Mouse (Mus musculus) induced T-regulatory cell, adult 2 months (primary cell): ENCODE measurements at regions not wholly inside any gene's neighbourhood (a gene's known extent, or its start where the extent isn't known, plus 50 kb on each side); places are given as distances from the start of the nearest gene placed in this dataset.

Source experiments
- DNase-seq: peaks from one replicate; pipeline ENCODE4 v3.0.0-alpha.2; 2012; ENCODE audit warnings: low read depth

DNA sequence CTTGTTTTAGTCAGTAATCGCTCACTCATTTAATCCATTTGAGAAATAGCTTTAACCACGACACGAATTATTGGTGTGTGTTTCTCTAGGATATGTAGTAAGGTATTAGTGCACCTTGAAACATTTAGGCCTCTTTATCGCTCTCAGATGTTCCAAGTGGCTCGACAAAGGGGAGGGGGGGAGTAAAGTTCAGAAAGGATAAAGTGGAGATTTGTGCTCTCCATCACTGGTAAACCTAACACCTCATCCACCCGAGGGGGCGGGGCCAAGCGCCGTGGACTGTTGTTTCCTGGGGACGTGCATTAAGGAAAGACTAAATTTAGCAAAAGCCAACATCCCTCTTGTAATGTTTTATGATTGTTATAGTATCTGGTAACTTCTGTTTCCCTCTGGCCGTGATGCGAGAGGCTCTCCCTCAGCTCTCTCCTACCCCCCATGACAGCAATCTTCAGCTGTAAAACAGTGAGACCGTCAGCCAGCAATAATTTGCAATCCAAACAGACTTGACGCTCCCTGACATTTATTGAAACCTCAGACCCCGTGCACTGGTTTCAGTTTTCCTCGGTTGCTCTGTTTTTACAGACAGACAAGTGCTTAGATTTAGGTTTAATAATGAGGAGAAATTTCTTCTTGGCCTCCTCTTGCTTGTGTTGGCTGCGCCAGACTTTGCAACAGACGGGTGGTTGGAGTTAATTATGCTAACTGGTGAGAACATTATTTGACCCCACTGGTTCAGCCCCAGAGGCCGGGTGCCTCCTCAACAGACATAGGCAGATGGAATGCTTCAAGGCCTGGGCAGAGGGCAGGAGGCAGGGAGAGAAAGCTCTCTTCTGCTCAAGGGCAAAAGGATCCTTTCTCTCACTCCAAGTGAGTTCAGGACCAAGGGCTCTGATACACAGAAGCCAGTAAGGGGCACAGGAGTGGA is 542.8 kb upstream of the Sox9 start:
- no peak for DNase-seq

DNA sequence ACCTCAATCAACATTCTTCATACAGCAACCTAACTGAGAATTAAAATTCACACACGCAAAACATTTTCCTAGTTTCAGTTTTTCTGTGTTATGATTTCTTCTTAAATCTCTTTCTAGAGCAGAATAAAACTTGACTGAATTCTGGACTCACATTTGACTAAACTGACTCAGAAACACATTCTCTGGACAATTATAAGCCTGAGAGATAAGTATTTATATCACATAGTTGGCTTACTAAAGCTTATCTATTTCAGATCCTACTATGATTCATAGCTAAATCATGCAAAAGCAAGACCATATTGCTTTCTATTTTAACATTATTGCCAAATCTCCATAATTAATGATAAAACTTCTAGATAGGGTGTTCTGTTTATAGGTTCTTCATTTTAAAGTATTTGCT is 529.5 kb upstream of the Sox9 start:
- DNase-seq: no peak

DNA sequence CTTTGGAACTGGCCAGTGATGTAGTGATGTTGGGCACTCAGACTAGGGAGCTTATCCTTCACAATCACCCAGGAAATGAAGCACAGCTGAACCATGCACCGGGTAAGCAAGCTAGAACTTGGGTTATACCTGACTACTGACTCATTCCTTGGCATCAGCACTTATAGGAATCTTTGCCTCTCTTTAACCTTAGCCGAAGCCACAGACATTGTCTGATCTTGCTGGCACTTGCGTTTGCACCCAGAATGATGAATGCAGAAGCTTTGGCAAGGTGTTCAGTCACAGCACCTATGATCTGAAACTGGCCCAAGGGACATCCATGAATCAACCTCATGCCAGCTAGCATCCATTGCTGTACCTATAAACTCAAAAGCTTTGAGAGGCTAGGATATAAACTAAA is 529.0 kb upstream of the Sox9 start:
- DNase-seq: no peak

DNA sequence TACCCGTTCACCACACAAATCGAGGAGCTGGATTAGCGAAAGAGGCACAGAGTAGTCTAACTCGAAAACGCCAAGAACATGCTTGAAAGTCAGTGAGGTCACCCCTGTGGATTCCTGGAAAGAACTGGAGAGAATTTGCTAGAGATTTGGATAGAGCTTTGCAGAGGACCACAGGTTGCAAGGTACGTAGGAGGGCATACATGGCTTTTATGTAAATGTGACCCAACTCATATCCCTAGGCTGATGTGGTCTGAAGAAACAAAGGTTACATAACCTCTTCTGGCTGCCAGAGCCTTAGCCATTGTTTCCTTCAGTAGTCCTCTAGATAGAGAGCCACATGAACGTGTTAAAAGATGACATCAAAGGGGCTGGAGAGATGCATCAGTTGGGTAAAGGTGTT is 525.7 kb upstream of the Sox9 start:
- no peak for DNase-seq

DNA sequence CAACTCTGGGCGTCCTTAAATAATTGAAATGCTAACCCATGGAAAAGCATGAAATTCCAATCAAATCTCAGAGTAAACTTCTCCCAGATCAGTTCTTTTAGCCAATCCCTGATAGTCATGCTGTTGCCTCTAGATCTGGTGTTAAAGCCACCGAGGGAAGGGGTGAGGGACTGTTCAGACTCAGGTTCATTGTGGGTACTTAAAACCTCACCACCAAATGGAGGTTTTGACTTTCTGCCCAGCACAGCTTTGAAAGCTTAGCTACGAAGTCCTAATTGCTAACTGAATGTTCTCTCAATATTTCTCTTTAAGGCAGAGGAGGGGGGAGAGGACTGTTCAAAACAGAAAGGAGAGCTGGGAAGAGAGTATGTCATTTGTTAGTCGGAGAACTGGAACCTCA is 517.9 kb upstream of the Sox9 start:
- DNase-seq: no peak

DNA sequence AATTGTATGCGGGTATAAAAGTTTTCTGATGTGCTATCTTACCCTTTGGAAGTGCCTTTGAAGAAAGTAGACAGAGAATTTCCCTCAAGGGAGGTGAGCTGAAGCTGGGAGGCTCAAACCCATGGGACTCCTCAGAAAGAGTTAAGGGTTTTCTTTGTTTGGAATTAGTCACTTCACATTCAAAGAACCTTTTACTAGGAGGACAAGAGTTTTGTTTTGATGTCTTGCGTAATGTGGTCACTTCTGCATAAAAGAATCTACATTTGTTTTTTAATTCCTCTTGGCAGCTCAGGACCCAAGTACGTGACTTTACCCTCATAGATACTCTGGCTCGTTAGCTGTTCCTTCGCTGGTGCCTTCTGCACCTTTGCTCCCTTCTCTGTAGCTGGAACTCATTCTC is 511.1 kb upstream of the Sox9 start:
- DNase-seq: no peak

DNA sequence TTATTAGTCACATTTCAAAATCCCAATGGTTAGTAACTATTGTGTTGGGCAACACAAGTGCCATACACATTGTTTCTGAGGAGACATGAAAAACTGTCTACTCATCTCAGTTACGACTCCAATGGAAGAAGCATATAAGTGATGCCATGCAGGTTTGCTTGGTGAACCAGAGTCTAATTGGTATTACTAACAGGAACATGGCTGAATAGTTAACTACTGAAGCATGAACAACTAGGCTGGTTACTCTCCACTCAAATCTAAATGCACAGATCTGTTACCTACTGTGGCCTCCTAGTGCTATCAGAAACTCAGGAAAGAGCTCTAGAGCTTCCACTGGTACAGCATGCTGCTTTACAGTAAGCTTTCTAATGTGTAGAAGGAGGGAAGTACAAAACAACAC is 503.5 kb upstream of the Sox9 start:
- DNase-seq: no peak

DNA sequence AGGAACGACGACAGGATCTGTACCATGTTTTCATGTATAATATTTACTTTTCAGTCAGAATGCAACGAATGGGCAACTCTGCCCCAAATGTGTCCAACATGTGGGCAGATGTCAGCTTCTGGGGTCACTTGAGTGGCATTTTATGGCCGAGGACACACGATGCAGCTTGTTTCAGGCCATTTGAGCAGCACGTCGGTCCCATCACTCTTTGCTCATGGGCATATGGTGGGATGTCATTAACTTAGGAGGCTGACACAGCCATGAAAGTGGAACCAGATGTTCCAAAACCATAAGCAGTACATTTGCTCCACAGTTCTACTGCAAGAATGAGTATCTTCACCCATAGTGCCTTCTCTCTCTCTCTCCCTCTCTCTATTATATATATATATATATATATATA is 499.1 kb upstream of the Sox9 start:
- no peak for DNase-seq

DNA sequence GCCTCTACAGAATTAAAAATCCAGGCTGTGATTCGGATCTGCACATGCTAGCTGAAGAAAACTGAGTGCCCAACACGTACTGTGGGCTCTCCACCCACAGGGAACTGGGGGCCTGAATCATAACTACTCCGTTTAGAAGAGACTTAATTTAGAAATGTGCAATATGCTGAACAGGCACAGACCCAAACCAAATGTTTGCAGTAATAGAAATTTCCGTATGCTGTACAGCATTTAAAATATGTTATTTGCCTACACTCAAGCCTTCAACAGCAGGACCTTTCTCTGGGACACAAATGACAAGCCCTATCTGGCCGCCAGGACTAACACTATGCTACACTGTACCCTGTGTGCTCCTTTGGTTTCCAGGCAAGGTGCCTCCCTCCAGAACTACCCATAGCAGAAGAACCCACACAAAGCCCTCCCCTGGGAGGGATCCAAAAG is 483.1 kb upstream of the Sox9 start:
- DNase-seq: no peak

DNA sequence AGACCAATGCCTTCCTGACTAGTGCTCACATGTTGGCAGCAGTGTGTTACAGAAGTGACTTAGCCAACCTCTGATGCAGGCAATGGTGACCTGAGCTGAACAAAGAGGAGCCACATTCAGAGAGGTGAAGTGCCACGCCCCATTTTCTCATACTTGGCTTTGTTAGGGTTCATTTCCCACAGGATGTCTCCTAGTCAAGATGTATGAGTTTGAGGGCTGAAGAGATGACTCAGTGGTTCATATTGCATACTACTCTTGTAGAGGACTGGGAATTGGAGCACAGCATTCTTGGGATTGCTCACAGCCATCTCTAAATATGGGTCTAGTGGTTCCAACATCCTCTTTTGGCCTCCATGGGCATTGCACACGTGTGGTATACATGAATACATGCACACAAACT is 478.9 kb upstream of the Sox9 start:
- DNase-seq: no peak

DNA sequence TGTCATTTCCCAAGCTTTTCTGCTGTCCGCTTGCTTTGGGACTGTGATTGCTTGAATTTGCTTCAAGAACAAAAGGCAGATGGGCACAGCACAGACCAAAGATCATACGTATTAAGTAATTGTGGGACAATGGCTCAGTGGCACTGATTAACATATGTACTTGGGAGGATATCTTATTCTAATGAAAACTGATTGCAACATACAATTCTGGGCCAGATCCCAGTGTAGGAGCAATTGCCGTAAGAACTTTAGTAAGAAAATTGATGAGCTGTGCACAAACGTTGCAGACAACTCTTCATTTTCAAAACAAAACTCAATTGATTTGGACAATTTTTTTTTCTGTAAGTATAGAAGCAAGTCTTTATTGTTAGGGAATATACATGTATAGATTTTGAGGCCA is 456.2 kb upstream of the Sox9 start:
- no peak for DNase-seq

DNA sequence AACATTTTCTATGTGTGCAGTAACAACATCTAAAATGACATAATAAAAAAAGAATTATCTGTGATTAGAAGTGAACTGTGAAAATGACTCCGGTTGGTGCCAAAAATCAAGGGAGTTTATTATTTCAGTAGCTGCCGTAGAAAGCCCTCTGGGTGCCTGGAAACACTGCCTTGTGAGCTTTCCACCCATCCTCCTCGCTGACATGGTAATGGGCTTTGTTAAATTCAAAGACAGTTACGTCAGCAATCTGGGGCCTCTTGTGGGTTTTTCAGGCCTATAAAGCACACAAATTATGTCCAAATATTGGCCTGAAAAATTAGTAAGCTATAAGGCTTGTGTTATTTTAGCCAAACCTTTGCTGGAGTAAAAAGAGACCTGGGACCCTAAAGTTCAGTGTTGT is 454.4 kb upstream of the Sox9 start:
- no peak for DNase-seq

DNA sequence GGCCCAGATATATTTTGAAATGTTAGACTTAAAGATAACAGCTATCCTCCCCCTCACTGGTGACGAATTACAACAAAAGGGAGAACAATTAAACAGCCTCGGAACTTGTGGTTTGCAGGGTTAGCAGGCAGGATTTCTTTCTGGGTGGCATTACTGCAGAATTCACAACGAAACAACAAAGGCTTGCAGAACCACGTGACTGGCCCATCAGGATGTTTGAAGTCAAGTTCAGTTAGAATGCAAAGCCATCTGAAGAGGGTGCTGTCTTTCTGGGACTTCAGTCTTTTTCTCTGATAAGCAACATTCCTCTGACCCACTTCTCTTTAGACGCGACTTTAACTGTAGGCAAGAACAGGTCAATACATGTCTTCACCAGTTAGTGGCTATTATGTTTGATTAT is 436.9 kb upstream of the Sox9 start:
- DNase-seq: no peak

DNA sequence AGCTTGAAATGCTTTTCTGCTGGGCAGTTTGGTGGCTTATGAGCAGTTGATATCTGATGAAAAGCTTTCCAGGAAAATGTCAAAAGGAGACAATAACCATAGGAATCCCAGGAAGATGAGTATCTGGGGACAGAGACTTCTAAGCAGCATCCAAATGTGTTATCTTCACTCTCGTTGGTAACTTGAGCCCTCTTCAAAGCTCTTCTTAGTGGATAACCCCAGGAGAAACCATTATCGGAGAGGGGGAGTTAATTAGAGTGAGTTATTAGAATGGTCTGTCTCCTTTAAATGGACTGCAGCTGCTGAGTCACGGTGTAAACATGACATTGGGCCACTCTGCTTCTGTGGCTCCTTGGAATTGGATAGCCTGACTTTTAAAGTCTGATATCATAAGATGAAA is 436.4 kb upstream of the Sox9 start:
- DNase-seq: no peak

DNA sequence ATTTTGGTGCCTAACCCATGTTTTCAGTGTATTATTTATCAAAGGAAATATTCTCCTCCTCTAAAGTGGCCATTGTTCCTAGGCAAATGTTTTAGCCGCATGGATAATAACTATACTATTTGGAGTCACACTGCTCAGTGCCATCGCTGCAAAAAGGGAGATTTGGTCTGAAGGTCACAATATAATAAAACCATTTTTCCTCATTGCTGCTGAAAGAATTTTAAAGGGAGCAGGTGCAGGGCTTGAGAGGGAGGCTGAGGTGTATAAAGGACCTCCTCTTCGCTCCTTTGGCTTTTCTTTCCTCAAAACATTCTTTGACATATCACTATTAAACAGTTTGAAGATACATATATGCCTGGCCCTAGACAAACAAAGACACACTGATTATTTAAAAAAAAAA is 435.9 kb upstream of the Sox9 start:
- no peak for DNase-seq

DNA sequence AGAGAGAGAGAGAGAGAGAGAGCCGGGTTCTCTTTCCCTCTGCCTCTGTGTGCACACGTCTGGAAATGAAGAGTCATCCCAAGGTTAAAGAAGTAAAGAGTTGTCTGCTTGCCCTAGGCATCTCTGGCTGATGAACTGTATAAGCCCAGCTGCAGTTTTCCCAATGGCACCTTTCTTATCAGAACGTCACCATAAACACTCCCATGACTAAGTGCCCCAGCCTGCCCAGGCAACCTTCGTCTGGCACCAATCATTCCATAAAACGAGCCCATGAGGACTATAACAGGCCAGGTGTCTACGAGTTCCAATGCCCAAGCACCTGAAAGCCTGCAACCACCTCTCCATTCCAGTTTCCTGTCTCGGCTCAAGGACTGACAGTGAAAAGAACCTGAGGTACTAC is 435.5 kb upstream of the Sox9 start:
- DNase-seq: no peak

DNA sequence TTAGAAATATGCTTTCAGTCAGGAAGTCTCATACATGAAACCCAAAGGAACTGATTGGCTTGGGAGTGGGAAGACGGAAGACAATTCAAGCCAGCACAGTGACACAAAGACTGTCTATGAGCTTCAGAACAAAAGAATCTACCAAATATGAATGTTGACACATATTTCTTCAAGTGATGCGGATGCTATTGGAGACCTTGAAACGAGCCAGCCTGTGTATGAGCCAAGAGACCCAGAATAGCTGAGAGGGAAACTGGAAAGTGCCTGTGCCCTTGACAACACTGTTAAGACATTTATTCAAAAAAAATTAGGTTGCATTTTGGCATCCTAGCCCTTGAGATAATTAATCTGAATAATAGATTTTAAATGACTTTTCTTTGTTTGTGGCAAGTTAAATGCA is 426.7 kb upstream of the Sox9 start:
- DNase-seq: no peak

DNA sequence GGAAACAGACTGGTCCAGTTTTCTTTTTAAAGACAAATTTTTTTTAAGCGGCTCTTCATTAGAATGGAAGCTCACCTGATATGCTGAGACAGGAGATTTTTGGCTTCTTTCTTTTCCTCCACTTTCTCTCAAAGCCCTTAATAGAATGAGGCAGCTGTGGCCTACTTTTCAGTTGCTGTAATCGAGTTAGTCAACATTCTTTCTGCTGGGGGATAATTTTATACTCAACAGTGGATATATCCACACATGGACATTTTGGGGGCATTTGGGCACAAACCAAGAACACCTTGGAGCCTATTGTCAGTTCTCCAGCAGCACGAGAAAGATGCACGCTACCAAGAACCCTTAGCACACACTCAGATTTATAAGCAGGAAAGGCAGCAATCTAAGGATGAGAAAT is 415.3 kb upstream of the Sox9 start:
- DNase-seq: no peak

DNA sequence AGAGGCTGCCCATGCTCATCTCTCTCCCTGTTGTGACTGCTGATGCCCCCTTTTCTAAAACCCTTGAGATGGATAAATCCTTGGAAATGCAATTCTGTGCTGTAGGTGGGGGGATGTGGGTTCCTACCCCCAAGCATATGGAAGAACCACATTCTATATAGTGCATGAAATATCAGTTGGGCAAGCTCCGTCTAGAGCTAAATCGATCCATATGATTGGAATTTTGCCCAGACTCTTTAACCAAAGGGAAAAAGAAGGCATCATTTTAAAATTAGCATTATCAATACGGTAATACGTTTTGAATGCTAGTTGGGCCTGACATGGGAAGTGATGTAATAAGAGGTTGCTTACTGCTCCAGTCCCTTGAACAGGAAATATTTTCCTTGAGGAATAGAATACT is 411.1 kb upstream of the Sox9 start:
- DNase-seq: no peak

DNA sequence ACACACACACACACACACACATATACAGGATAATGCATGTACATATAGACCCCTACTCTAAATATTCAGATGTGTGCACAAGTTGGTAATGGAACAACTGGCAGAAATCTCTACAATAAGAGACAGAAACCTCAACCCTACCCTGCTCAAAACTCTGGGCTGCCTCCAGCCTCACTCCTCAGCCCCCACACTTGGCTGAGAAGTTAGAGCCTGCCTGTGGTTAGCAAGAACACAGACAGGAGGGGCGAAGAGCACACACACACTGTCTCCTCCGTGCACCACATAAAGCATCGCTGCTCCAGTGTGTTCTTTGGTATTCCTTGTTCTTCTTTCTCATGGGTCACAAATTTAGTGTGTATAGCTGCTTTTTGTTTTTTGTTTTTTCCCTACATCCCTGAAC is 382.0 kb upstream of the Sox9 start:
- no peak for DNase-seq

DNA sequence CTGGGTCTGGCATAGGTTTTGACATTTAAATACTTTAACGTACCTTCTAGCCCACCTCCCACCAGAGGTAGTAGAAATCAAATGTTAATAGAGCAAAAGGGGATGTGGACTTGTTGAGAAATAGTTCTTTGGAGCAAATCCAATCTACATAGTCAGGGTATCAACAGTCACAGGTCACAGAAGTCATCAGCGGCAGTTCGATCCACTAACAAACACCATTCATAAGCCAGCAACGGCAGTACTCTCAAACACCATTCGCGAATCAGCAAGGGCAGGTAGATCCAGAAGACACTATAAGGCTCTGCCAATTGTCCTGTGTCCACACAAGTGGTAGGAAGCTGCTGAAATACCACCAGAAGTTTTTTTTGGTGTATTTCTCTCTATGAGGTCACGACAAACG is 374.3 kb upstream of the Sox9 start:
- DNase-seq: no peak

DNA sequence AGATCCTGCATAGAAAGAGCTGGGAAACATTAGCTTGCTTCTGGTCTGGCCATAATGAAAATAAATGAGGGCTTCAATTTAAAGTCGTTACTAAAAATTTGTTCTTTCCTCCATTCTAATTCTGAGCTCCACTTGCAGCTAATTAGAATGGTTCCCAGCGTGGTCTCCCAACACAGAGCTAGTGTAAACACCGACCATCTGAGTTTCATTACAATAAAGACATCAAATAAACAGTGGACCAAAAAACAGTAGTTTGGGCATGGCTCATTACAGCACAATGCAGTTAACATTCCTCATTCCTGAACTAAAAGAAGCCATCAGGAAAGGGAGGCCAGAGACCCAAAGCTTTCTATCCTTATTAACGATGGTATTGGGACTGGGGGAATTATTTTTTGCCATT is 369.6 kb upstream of the Sox9 start:
- DNase-seq: no peak

DNA sequence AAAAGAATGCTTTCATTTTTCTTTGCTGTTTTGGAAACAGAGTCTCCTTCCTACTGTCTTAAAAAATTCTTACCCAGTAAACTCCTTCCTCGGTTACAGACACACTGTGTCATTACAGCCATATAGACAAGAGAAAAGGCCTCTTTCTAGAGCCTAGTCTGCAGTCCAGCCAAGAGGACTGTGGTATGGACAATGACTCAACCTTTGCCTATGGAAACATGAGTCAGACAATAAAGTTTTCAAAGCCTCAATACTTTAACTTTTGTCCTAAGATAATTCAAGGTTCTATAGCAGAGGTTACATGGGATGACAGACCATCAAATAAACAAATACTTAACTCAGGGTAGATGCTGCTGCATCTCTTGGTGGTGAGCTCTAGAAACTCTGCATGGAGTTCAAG is 339.4 kb upstream of the Sox9 start:
- no peak for DNase-seq

DNA sequence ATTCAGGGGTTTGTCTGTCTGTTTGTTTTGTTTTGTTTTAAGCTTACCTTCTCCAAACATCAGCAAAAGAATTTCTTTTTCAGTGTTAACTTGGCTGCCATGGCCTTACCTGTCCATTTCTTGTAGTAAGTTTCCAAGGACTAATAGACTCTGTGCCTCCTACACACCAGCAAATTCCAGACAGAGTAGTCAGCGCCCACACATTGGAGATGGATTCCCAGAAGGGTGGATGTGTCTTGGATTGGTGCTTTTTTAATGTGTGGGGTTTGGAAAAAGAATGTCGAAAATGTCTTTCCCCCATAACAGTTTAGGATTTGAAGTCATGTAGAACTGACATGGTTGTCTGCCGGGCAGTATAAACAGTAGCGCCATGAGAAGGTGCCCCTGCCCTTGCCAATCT is 338.1 kb upstream of the Sox9 start:
- DNase-seq: no peak
